Mouse (Mus musculus): Measurements from ENCODE around the gene Glb1l.

DNA sequence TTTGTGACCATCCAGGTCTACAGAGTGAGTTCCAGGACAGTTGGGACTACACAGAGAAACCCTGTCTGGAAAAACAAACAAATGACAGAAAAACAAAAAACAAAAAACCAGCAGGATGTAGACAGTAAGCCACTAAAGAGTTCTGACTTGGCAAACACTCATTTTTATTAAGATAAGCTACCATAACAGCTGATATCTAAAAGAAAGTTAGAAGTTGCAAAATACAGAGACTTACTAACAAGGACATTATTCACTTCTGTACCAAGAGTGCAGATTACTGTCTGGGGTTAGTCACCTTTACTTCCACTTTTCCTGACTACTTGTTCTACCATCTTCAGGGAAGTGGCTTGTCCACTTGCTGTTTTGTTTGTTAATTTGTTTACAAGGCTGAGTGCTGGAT is 51.6 kb downstream of the Glb1l start:
- TF ChIP-seq CTCF (IDR thresholded peaks at IDR 0.05; ENCODE audit: extremely low read depth, insufficient read depth, insufficient read length, insufficient replicate concordance) (no peak), POLR2A (IDR thresholded peaks at IDR 0.05; ENCODE audit: low read depth, low read length) (no peak)

Measured in spleen, adult 2 months (tissue).